Mouse (Mus musculus): ENCODE data around the gene Rnf114. TPM values are rescaled to one million over a fixed set of nuclear protein-coding genes. Genes with fewer than 3 reads are reported as not detected.

The Rnf114 gene
- polyA plus RNA-seq, 1 experiment from 2014 or later: 112 TPM

GRCm38 (mm10) chr2:167476762-167477161, 15.7 kb upstream of the Rnf114 start:
- peaks cover 24% of the 10 kb centered on the region for H3K36me3 ChIP-seq
- no peak for ATAC-seq (ENCODE audit: low FRiP score, low read depth)
- no peaks in the 10 kb centered on the region for H3K9me3 ChIP-seq
- H3K9ac ChIP-seq: no peak overlapping the region
- no peaks in the 10 kb centered on the region for H3K27me3 ChIP-seq
- H3K27ac ChIP-seq (replicated peaks): peak overlapping the region; percentile 81
- no peak overlapping the region for H3K4me3 ChIP-seq
- WGBS: 58% methylated on average over 4 of the region's 4 CpGs
- H3K4me1 ChIP-seq (replicated peaks): peaks cover 25% of the 10 kb centered on the region
- no peak overlapping the region for H3K4me2 ChIP-seq

GRCm38 (mm10) chr2:167478128-167478527, 14.3 kb upstream of the Rnf114 start:
- Histone ChIP-seq H3K9ac (no peak overlapping the region; the same call in 1 of the 2 replicates), H3K27me3 (no peaks in the 10 kb centered on the region), H3K36me3 (peaks cover 20% of the 10 kb centered on the region), H3K27ac (replicated peaks) (no peak overlapping the region), H3K4me1 (replicated peaks) (peaks cover 25% of the 10 kb centered on the region), H3K9me3 (no peaks in the 10 kb centered on the region), H3K4me3 (no peak overlapping the region), H3K4me2 (no peak overlapping the region)
- ATAC-seq (ENCODE audit: low FRiP score, low read depth): no peak
- 44% methylated on average over 2 of the region's 2 CpGs for WGBS

DNA sequence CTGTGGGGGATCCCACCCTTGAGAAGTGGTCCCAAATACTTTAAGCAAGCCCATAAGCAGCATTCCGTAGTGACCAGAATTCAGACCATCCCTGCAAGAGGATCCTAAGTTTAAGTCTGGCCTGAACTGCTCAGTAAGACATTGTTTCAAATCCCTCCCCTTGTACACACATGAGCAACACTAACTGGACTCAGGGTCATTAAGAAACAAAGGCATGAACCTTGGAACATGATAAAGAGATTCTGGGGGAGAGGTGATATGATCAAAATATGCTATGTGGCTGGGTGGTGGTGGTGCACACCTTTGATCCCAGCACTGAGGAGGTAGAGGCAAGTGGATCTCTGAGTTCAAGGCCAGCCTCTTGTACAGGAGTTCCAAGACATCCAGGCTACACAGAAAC, 12.9 kb upstream of the Rnf114 start:
- peaks cover 26% of the 10 kb centered on the region for H3K4me1 ChIP-seq (replicated peaks)
- ATAC-seq (ENCODE audit: low FRiP score, low read depth): no peak
- no peaks in the 10 kb centered on the region for H3K9me3 ChIP-seq
- no peak overlapping the region for H3K4me3 ChIP-seq
- H3K4me2 ChIP-seq: no peak overlapping the region
- H3K27me3 ChIP-seq: no peaks in the 10 kb centered on the region
- H3K36me3 ChIP-seq: peaks cover 15% of the 10 kb centered on the region
- 92% methylated on average over 1 of the region's 1 CpGs for WGBS
- no peak overlapping the region for H3K9ac ChIP-seq
- no peak overlapping the region for H3K27ac ChIP-seq (replicated peaks)

DNA sequence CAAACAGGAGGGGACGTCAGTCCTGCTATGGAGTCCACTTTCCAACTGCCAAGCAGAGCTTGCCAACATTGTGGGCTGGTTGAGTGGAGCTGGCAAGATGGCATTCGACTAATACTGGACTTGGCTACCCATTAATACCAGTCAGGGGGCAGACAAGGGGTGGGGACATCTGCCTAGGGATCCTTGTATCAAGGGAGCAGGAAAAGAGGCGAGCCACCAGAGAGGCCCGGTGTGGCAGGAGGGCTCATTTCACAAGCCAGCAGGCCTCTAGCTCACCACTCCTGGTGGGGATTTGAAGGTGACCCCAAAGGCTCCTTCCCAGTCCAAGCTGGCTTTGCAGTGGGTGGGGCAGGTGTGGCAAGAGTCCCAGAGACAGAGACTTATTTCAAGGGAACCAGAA, 9.8 kb upstream of the Rnf114 start:
- peaks cover 14% of the 10 kb centered on the region for H3K36me3 ChIP-seq
- WGBS: 87% methylated on average over 4 of the region's 4 CpGs
- no peaks in the 10 kb centered on the region for H3K9me3 ChIP-seq
- no peak for ATAC-seq (ENCODE audit: low FRiP score, low read depth)
- peaks cover 30% of the 10 kb centered on the region for H3K4me1 ChIP-seq (replicated peaks)
- H3K4me2 ChIP-seq: no peak overlapping the region
- H3K9ac ChIP-seq: no peak overlapping the region
- no peak overlapping the region for H3K27ac ChIP-seq (replicated peaks)
- H3K27me3 ChIP-seq: no peaks in the 10 kb centered on the region
- H3K4me3 ChIP-seq: no peak overlapping the region

GRCm38 (mm10) chr2:167483081-167483826, 9.2 kb upstream of the Rnf114 start:
- no peak overlapping the region for H3K27ac ChIP-seq (replicated peaks)
- 95% methylated on average over 27 of the region's 27 CpGs for WGBS

DNA sequence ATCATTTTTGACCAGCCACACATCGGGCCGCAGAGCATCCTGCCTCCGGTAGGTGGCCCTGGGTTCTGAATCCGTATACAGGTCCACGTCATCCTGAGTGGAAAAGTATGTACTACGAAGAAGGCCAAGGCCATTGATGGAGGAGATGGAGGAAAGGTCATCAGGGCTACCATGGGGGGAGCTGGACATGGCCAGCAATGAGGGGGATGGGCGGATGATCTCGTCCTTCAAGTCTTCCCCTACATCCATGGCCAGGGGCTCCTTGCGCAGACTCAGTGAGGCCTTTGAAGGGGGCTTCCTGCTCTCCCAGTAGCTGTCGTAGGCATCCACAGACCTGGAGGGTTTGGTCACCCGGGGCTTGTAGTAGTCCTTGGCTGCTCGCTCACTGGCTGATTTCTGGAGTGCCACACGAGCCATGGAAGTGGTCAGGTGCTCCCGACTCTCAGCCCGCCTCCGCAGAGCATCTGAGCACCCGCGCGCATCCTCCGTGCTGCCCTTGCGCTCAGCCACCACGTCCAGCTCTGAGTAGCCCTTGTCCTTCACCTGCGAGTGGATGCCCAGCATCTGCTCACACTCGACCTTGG, 8.5 kb upstream of the Rnf114 start:
- no peak for ATAC-seq (ENCODE audit: low FRiP score, low read depth)
- no peak overlapping the region for H3K27ac ChIP-seq (replicated peaks)
- H3K4me1 ChIP-seq (replicated peaks): peaks cover 31% of the 10 kb centered on the region
- H3K4me3 ChIP-seq: no peak overlapping the region
- H3K27me3 ChIP-seq: no peaks in the 10 kb centered on the region
- H3K9me3 ChIP-seq: no peaks in the 10 kb centered on the region
- H3K36me3 ChIP-seq: peaks cover 14% of the 10 kb centered on the region
- H3K9ac ChIP-seq: no peak overlapping the region
- 96% methylated on average over 24 of the region's 24 CpGs for WGBS
- no peak overlapping the region for H3K4me2 ChIP-seq

More at GRCm38 (mm10) chr2:167483081-167483826, 9.2 kb upstream of the Rnf114 start:
- Histone ChIP-seq H3K4me1 (replicated peaks) (peaks cover 31% of the 10 kb centered on the region), H3K36me3 (peaks cover 14% of the 10 kb centered on the region), H3K4me3 (no peak overlapping the region), H3K4me2 (no peak overlapping the region), H3K9ac (no peak overlapping the region), H3K27me3 (no peaks in the 10 kb centered on the region), H3K9me3 (no peaks in the 10 kb centered on the region)
- ATAC-seq (ENCODE audit: low FRiP score, low read depth): no peak

- Histone ChIP-seq H3K4me2 (no peak overlapping the region), H3K4me3 (no peak overlapping the region), H3K27ac (replicated peaks) (peak overlapping the region; percentile 56; the same call in 1 of the 2 replicates), H3K36me3 (peaks cover 14% of the 10 kb centered on the region), H3K9me3 (no peaks in the 10 kb centered on the region), H3K4me1 (replicated peaks) (peaks cover 35% of the 10 kb centered on the region), H3K9ac (no peak overlapping the region), H3K27me3 (no peaks in the 10 kb centered on the region)
- peak; percentile 16; the same call in 1 of the 2 replicates for ATAC-seq (ENCODE audit: low FRiP score, low read depth)
- 93% methylated on average over 11 of the region's 11 CpGs for WGBS
These were observed 7.5 kb upstream of the Rnf114 start for GRCm38 (mm10) chr2:167484932-167485331.

DNA sequence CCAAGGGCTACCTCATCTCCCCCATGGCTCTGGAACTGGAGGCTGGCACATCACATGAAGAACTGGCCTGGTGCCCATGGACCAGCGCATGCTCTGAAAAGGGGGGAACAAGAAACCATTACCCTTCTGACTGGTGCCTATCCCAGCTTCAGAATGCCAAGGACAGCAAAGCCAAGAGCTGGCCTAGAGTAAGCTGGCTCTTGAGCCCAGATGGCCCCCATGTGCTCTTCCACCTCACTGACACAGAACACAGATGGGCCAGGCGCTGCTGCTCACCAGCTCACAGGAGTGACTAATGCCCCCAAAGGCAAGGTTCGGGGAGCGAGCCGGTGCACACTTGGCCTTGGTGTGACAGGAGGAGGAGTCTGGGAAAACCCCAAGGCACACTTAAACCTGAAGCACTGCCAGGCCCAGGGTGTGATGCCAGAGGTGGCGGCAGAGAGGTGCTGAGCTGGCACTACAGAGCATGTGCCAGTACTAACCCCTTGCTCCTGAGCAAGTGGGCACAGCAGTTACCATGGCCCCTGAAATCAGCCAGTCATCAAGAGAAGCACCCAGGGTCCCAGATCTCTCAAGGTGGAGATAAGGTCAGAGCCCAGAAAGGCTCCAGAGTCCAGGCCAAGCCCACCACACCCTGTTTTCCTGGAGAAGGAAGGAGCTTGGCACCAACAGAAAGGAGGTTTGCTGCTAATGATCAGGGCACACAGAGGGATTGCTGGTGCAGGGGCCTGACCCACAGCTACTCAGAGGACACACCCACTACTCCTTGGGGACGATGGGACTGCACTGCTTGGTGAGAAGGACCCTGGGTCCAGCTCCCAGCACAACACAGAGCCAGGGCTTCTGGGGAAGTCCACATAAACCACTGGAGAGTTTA, 6.7 kb upstream of the Rnf114 start:
- H3K36me3 ChIP-seq: peaks cover 14% of the 10 kb centered on the region
- H3K4me1 ChIP-seq (replicated peaks): peaks cover 42% of the 10 kb centered on the region
- no peaks in the 10 kb centered on the region for H3K9me3 ChIP-seq
- peak; percentile 70 for ATAC-seq (ENCODE audit: low FRiP score, low read depth)
- H3K4me3 ChIP-seq: no peak overlapping the region
- no peak overlapping the region for H3K9ac ChIP-seq
- H3K27me3 ChIP-seq: no peaks in the 10 kb centered on the region
- no peak overlapping the region for H3K4me2 ChIP-seq
- WGBS: 67% methylated on average over 7 of the region's 7 CpGs
- peak overlapping the region; percentile 57 for H3K27ac ChIP-seq (replicated peaks)

- no peak for ATAC-seq (ENCODE audit: low FRiP score, low read depth)
- WGBS: 89% methylated on average over 4 of the region's 4 CpGs
- Histone ChIP-seq H3K9me3 (no peaks in the 10 kb centered on the region), H3K36me3 (peaks cover 14% of the 10 kb centered on the region), H3K4me3 (no peak overlapping the region), H3K9ac (no peak overlapping the region), H3K27ac (replicated peaks) (peak overlapping the region; percentile 57; the same call in 1 of the 2 replicates), H3K27me3 (no peaks in the 10 kb centered on the region), H3K4me2 (no peak overlapping the region), H3K4me1 (replicated peaks) (peaks cover 50% of the 10 kb centered on the region)
These were observed 5.9 kb upstream of the Rnf114 start for GRCm38 (mm10) chr2:167486573-167486972.

DNA sequence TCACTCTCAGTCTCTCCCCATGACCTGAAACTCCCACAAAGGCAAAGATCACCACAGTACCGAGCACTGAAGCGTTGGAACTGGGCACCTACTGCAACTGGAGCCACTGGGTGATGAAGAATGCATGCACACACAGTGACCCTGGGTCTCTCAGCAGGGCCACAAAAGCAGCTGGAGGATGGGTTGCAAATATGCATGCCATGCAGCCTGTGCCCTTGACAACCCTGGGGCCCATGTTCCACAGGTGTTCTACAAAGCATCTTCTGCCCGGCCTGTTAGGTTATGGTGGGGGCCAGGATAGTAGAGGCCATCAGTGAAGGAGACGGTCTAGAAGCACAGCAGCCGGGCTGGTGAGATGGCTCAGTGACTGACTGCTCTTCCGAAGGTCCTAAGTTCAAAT, 4.9 kb upstream of the Rnf114 start:
- peaks cover 55% of the 10 kb centered on the region for H3K4me1 ChIP-seq (replicated peaks)
- 90% methylated on average over 6 of the region's 6 CpGs for WGBS
- no peak for ATAC-seq (ENCODE audit: low FRiP score, low read depth)

DNA sequence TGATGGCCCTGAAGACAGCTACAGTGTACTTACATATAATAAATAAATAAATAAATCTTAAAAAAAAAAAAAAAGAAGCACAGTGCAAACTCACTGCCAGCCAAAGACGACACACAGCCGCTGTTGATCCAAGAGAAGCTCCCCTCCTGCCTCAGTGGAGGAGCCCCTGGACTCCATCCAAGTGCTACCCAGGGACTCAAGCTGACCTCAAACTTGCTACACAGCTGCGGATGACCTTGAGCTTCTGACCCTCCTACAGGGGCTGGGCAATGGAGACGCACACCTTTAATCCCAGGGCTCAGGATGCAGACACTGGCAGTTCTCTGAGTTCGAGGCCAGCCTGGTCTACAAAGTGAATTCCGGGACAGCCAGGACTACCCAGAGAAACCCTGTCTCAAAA, 4.5 kb upstream of the Rnf114 start:
- 90% methylated on average over 6 of the region's 6 CpGs for WGBS

More for the DNA sequence above, 4.9 kb upstream of the Rnf114 start:
- H3K4me2 ChIP-seq: no peak overlapping the region
- H3K27me3 ChIP-seq: no peaks in the 10 kb centered on the region
- H3K9me3 ChIP-seq: no peaks in the 10 kb centered on the region
- H3K36me3 ChIP-seq: peaks cover 13% of the 10 kb centered on the region
- H3K4me3 ChIP-seq: no peak overlapping the region
- H3K9ac ChIP-seq: no peak overlapping the region
- no peak overlapping the region for H3K27ac ChIP-seq (replicated peaks)

More for the DNA sequence above, 4.5 kb upstream of the Rnf114 start:
- Histone ChIP-seq H3K4me3 (no peak overlapping the region), H3K4me2 (no peak overlapping the region), H3K9me3 (no peaks in the 10 kb centered on the region), H3K27me3 (no peaks in the 10 kb centered on the region), H3K9ac (no peak overlapping the region), H3K36me3 (peaks cover 9% of the 10 kb centered on the region), H3K4me1 (replicated peaks) (peaks cover 55% of the 10 kb centered on the region), H3K27ac (replicated peaks) (no peak overlapping the region)
- no peak for ATAC-seq (ENCODE audit: low FRiP score, low read depth)

All from hindbrain, embryonic 15.5 days (tissue).